Mouse (Mus musculus) kidney, postnatal 36 days (tissue): ENCODE measurements at regions not wholly inside any gene's neighbourhood (a gene's known extent, or its start where the extent isn't known, plus 50 kb on each side); places are given as distances from the start of the nearest gene placed in this dataset.
"Not testable (repeated sequence)": the region's sequence is repeated elsewhere in the genome, so short reads cannot be mapped to it uniquely, and the experiment has no call there.

Source experiments
- DNase-seq, 2 experiments: peaks; one replicate each; pipeline ENCODE4 v3.0.0; 2021 to 2022; ENCODE audit warnings: mixed read lengths in 2 of 2

DNA sequence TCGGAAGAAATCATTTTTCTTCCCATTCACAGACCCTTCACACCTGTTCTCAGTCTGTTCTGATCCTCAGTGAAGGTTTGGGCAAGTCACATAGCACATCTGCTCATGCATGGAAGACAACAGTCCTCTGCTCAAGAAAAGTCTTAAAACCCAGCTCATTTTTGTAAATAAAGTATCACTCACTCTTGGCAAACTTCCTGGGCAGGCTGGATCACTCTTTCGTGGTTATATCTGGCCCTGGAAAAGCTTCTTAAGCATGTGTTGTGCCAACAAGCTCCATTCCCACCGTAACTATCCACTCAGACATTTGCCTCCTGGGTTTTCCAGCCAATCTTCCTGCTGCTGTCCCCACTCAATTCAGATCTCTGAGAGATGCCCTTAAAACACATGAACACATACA lies 103.2 kb upstream of the Cep85l start:
- no peak for DNase-seq

- DNase-seq = no peak
These were observed 90.5 kb upstream of the Cep85l start for GRCm38 (mm10) chr10:53470200-53470599.

DNA sequence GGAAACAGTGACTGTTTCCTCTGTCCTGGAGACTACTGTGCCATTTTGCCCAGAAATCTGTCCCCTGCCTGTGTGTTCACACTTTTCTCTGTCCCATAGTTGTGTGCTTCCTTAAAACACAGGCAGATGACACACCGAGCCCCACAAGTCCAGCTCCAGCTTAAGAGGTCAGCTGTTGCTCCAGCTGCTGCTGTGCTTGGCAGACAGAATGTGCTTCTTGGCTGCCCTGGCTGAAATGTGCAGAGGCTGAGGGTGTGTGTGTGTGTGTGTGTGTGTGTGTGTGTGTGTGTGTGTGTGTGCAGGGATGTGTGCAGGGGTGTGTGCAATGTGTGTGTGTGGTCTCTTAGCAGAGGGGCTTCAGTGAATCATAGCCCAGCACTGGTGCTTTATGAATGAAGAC lies 89.9 kb upstream of the Cep85l start:
- DNase-seq = peak in 1 of 2 experiments; percentile 21

GRCm38 (mm10) chr10:53468293-53468545 lies 88.5 kb upstream of the Cep85l start:
- peak in 1 of 2 experiments; percentile 12 for DNase-seq

- DNase-seq = no peak
These were observed 87.9 kb upstream of the Cep85l start for GRCm38 (mm10) chr10:53467472-53468292.

GRCm38 (mm10) chr10:53466851-53467250 lies 87.1 kb upstream of the Cep85l start:
- DNase-seq = peak; percentile 27 to 67

DNA sequence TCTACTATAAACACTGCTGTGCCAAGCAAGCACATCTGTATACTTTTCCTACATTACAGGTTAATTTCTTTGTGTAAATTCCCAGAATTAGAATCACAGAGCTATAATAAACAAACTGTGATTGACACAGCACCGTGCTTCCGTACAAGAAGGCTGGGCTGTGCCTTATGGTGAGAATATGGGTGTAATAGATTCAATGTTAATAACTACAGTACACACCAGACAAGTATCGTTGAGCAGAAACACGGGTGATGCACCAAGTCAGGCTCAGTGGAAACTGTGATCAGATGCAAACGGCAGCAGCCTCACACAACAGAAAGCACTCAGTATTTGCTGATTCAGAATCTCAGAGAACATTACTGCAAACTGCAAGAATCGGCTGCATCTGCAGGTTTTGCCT lies 86.5 kb upstream of the Cep85l start:
- no peak for DNase-seq

DNA sequence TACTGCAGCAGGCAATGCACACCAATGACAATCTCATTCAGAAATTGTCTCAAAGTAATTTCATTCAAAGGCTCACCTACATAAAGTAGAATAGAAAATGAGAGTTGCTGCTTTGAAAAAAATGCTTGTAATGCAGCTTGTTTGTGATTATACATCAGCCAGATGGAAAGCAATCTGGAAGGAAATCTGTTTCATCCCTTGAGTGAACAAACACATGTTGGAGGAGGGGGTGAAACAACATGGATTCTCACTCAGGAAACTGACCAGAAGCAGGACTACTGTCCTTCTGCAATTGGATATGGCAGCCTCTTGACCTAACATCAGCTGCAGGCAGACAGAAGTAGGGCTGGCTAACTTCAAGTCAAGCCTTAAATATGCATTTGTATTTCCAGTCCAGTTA lies 84.8 kb upstream of the Cep85l start:
- no peak for DNase-seq

GRCm38 (mm10) chr10:53464006-53464405 lies 84.3 kb upstream of the Cep85l start:
- DNase-seq = peak; percentile 46 to 76

DNA sequence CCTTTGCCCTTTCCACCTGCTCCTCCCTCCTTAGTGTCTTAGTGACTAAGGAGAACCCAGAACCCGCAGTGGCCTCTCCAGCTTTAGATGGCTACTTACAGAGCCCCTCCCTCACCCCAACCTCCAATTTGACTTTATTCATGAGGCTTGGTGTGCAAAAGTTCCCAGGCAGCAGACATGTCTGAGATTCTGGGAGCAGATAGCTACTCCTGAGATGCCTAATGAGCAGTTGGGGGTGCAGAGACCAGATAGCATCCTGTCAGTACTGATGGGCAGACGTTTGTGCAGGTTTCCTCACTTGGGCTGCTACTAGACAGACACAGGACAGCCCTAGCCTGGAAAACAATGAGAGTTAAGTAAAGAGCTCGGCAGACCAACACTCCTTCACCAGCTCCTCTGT lies 83.7 kb upstream of the Cep85l start:
- DNase-seq = no peak

- DNase-seq = peak; percentile 14
These were observed 82.9 kb upstream of the Cep85l start for GRCm38 (mm10) chr10:53462449-53463308.

DNA sequence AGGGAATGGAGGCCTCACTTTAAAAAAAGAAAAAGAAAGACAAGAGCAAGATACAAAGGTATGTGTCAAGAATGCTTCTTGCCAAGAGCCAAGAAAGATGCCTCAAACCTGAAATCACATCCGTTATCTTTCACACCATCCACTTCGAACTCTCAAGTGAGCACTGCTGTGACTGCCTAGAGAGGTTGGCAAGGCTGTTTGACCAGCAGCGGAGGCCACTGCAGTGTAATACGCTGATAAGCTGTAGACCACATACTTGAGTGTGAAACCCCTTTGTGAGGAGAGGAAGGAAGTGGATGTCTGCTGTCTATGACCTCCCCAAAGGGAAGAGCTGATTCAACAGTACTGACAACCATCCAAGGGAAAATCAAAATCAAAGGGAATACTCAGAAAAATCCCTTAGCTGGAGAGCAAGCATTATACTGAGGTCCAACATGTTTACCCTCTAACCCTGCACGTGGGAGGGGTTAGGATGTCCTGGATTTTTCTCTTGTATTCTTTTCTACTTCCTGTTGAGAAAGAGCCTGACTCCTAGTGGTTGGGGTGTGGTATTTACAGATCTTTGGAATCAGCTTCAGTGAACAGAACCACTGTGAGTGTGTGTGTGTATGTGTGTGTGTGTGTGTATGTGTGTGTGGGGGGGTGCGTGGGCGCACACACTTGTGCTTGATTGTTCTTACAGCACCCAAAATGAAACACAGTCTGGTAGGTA lies 81.5 kb upstream of the Cep85l start:
- DNase-seq = no peak

- not testable (repeated sequence) for DNase-seq
These were observed 80.0 kb upstream of the Cep85l start for GRCm38 (mm10) chr10:53459706-53460105.

DNA sequence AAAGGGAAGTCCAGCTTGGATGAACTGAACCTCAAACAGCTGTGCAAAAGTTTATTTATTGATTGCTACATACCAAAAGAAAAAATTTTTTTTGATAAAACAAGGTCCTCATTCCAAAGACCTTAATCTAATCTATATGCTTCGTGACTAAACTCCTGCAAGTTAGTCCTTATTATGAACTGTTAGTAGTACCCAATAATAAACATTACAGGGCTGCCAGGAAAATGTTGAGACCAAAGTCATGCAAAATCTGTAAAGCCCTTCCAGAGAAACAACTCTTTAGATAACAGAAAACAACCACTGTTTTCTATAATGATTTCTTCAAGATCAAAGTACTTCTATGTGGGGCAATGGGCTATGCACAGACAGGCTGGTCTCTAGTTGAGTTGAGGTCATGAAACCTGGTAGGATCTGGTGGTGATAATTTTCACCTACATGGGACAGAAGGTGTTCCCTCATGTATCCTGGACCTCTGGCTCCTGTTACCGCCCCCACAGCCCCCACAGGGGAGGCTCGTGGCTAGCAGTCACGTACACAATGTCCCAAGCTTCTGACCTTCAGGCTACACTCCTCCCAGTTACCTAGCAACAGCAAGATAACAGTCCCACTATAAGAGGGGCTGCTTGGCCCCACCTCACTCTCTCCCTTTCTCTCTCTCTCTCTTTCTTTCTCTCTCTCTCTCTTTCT lies 76.4 kb upstream of the Cep85l start:
- DNase-seq = no peak

- DNase-seq = no peak
These were observed 65.0 kb upstream of the Cep85l start for GRCm38 (mm10) chr10:53444789-53445188.

- DNase-seq = no peak
These were observed 63.7 kb upstream of the Cep85l start for GRCm38 (mm10) chr10:53443443-53443842.

- DNase-seq = no peak
These were observed 63.2 kb upstream of the Cep85l start for GRCm38 (mm10) chr10:53442912-53443311.

DNA sequence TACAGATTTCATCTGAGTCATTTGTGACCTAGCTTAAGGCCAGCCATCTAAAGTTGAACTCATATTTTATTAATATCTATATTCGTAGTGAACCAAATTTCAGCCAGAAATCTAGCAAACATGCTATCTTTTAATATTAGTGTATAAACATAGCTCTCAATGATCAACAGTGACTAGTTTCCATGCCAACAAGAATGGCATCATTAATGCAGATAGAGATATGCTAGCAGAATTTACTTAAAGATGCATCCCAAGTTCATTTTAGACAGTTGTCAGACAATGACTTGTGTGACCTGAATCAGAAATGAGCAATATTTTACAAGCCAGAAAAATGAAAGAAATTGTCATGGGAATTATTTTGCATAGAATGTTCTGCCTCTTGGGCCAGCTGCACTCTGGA lies 60.5 kb upstream of the Cep85l start:
- no peak for DNase-seq

- DNase-seq = peak in 1 of 2 experiments; percentile 60
These were observed 58.6 kb upstream of the Cep85l start for GRCm38 (mm10) chr10:53438388-53438787.

GRCm38 (mm10) chr10:53437724-53438123 lies 58.0 kb upstream of the Cep85l start:
- DNase-seq = no peak

DNA sequence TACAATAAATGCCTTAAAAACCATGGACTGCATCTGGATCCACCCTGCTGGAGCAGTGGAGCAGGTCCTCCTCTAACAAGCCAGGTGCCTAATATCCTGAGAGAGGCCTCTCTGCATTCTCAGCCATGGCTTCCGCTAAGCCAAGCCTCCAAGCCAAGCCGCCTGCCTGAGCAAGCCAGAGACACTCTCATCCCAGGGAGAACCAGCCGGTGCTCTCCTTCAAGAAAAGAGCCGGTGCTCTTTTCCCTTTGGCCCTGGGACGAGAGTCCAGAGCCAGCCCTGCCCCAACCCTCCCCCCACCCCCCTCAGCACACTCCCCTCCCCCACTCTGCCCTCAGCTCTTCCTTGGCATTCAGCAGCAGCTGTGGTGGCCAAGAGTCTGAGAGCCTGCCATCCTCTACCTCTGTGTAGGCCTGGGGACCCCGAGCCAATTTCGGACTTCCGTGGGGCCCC lies 56.3 kb upstream of the Cep85l start:
- peak in 1 of 2 experiments; percentile 53 for DNase-seq

- DNase-seq = peak; percentile 87 to 91
These were observed 55.6 kb upstream of the Cep85l start for GRCm38 (mm10) chr10:53435181-53435874.
